Mouse (Mus musculus): ENCODE data around the gene Znfx1. TPM values are rescaled to one million over a fixed set of nuclear protein-coding genes. Genes with fewer than 3 reads are reported as not detected.

Znfx1 gene
- 4.9 and 6.5 TPM in 2 replicates for polyA plus RNA-seq (2014; fragmentation: Nextera tagmentation; extraction: Ambion mirVana)

- Histone ChIP-seq H3K36me3 (ENCODE audit: control insufficient read depth, insufficient read depth, low read length) (peaks cover 15% of the 10 kb centered on the region), H3K9ac (ENCODE audit: low read depth, low read length) (peak within 1 kb of the TSS; percentile 98), H3K27me3 (ENCODE audit: control insufficient read depth, insufficient read depth, low read length) (no peaks in the 10 kb centered on the region), H3K4me1 (replicated peaks; ENCODE audit: control insufficient read depth, insufficient read depth, low read length) (peaks cover 13% of the 10 kb centered on the region), H3K4me2 (replicated peaks; ENCODE audit: low read depth, low read length) (peak within 1 kb of the TSS; percentile 74), H3K4me3 (ENCODE audit: low read depth, low read length) (peak within 1 kb of the TSS; percentile 88), H3K9me3 (ENCODE audit: control insufficient read depth, low read length) (no peaks in the 10 kb centered on the region), H3K27ac (ENCODE audit: low read depth, low read length) (peak within 1 kb of the TSS; percentile 92)
- DNase-seq (ENCODE audit: low spot score), result peak; percentile 97
- ATAC-seq (ENCODE audit: low FRiP score), result peak; percentile 95
- under 1% methylated on average over 57 of the region's 57 CpGs for WGBS
Observed at GRCm38 (mm10) chr2:167062965-167063880, at the start of gene Znfx1. Gene Znfx1 (minus strand): TSS chr2:167063015.

DNA sequence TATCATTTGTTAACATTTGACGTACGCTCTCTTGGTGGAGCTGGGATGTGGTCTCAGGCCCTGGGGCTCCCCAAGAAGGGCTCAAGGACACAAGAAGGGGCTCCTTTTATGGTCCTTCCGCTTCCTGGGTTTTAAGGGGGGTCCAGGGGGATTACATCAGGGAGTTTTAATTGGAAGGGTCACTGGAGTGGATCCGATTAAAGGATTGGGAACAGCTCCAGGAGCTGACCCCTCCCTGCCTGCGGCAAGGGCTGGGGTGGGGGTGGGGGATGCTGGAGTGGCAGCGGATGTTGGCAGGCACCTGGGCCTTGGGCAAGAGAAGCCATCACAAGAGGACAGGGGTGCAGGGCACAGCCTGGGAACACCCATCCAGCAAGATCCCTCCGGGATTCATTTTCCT is 49.4 kb upstream of the Znfx1 start:
- no peaks in the 10 kb centered on the region for H3K27me3 ChIP-seq (ENCODE audit: control insufficient read depth, insufficient read depth, low read length)
- no peak overlapping the region for H3K4me3 ChIP-seq (ENCODE audit: low read depth, low read length)
- H3K4me2 ChIP-seq (replicated peaks; ENCODE audit: low read depth, low read length), result no peak overlapping the region
- 64% methylated on average over 7 of the region's 7 CpGs for WGBS
- no peak overlapping the region for H3K9ac ChIP-seq (ENCODE audit: low read depth, low read length)
- H3K27ac ChIP-seq (ENCODE audit: low read depth, low read length), result no peak overlapping the region
- no peaks in the 10 kb centered on the region for H3K9me3 ChIP-seq (ENCODE audit: control insufficient read depth, low read length)
- DNase-seq (ENCODE audit: low spot score), result no peak
- no peaks in the 10 kb centered on the region for H3K36me3 ChIP-seq (ENCODE audit: control insufficient read depth, insufficient read depth, low read length)
- ATAC-seq (ENCODE audit: low FRiP score), result no peak
- no peaks in the 10 kb centered on the region for H3K4me1 ChIP-seq (replicated peaks; ENCODE audit: control insufficient read depth, insufficient read depth, low read length)

GRCm38 (mm10) chr2:167109506-167109905 is 46.7 kb upstream of the Znfx1 start:
- 86% methylated on average over 8 of the region's 8 CpGs for WGBS
- H3K9ac ChIP-seq (ENCODE audit: low read depth, low read length), result no peak overlapping the region
- H3K4me1 ChIP-seq (replicated peaks; ENCODE audit: control insufficient read depth, insufficient read depth, low read length), result no peaks in the 10 kb centered on the region
- H3K27ac ChIP-seq (ENCODE audit: low read depth, low read length), result no peak overlapping the region
- no peak overlapping the region for H3K4me2 ChIP-seq (replicated peaks; ENCODE audit: low read depth, low read length)
- H3K4me3 ChIP-seq (ENCODE audit: low read depth, low read length), result no peak overlapping the region
- no peak for DNase-seq (ENCODE audit: low spot score)
- no peaks in the 10 kb centered on the region; the same call in 1 of the 2 replicates for H3K9me3 ChIP-seq (ENCODE audit: control insufficient read depth, low read length)
- ATAC-seq (ENCODE audit: low FRiP score), result no peak
- H3K27me3 ChIP-seq (ENCODE audit: control insufficient read depth, insufficient read depth, low read length), result no peaks in the 10 kb centered on the region
- no peaks in the 10 kb centered on the region for H3K36me3 ChIP-seq (ENCODE audit: control insufficient read depth, insufficient read depth, low read length)

GRCm38 (mm10) chr2:167103546-167103945 is 40.7 kb upstream of the Znfx1 start:
- 89% methylated on average over 7 of the region's 7 CpGs for WGBS

GRCm38 (mm10) chr2:167101743-167102441 is 39.1 kb upstream of the Znfx1 start:
- H3K4me2 ChIP-seq (replicated peaks; ENCODE audit: low read depth, low read length), result no peak overlapping the region
- H3K27me3 ChIP-seq (ENCODE audit: control insufficient read depth, insufficient read depth, low read length), result no peaks in the 10 kb centered on the region
- H3K4me3 ChIP-seq (ENCODE audit: low read depth, low read length), result no peak overlapping the region
- no peaks in the 10 kb centered on the region for H3K4me1 ChIP-seq (replicated peaks; ENCODE audit: control insufficient read depth, insufficient read depth, low read length)
- no peak overlapping the region for H3K27ac ChIP-seq (ENCODE audit: low read depth, low read length)
- WGBS, result 74% methylated on average over 17 of the region's 17 CpGs
- H3K9ac ChIP-seq (ENCODE audit: low read depth, low read length), result no peak overlapping the region
- no peak for DNase-seq (ENCODE audit: low spot score)
- no peaks in the 10 kb centered on the region for H3K9me3 ChIP-seq (ENCODE audit: control insufficient read depth, low read length)
- ATAC-seq (ENCODE audit: low FRiP score), result no peak
- no peaks in the 10 kb centered on the region for H3K36me3 ChIP-seq (ENCODE audit: control insufficient read depth, insufficient read depth, low read length)

More at GRCm38 (mm10) chr2:167103546-167103945, 40.7 kb upstream of the Znfx1 start:
- Histone ChIP-seq H3K36me3 (ENCODE audit: control insufficient read depth, insufficient read depth, low read length) (no peaks in the 10 kb centered on the region), H3K9me3 (ENCODE audit: control insufficient read depth, low read length) (no peaks in the 10 kb centered on the region; the same call in 1 of the 2 replicates), H3K27ac (ENCODE audit: low read depth, low read length) (no peak overlapping the region), H3K4me2 (replicated peaks; ENCODE audit: low read depth, low read length) (no peak overlapping the region), H3K4me1 (replicated peaks; ENCODE audit: control insufficient read depth, insufficient read depth, low read length) (no peaks in the 10 kb centered on the region), H3K4me3 (ENCODE audit: low read depth, low read length) (no peak overlapping the region), H3K27me3 (ENCODE audit: control insufficient read depth, insufficient read depth, low read length) (no peaks in the 10 kb centered on the region), H3K9ac (ENCODE audit: low read depth, low read length) (no peak overlapping the region)
- DNase-seq (ENCODE audit: low spot score) (no peak), ATAC-seq (ENCODE audit: low FRiP score) (no peak)

DNA sequence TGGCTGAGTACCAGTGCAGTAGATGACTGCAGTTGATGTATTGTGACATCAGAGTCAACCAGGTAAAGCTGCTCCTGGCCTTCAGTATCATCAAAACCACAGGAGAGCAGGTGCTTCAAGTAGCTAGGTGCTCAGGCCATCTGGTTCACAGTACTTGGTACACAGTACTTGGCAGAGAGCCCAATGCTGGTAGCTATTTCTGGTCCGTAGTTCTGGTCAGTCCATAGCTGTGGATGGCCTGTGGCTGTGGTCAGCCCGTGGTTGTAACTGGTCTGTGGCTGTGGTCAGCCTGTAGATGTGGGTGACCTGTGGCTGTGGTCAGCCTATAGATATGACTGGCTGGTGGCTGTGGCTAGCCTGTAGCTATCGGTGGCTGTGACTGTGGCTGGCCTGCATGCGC is 31.9 kb upstream of the Znfx1 start:
- no peak for ATAC-seq (ENCODE audit: low FRiP score)
- no peaks in the 10 kb centered on the region for H3K36me3 ChIP-seq (ENCODE audit: control insufficient read depth, insufficient read depth, low read length)

DNA sequence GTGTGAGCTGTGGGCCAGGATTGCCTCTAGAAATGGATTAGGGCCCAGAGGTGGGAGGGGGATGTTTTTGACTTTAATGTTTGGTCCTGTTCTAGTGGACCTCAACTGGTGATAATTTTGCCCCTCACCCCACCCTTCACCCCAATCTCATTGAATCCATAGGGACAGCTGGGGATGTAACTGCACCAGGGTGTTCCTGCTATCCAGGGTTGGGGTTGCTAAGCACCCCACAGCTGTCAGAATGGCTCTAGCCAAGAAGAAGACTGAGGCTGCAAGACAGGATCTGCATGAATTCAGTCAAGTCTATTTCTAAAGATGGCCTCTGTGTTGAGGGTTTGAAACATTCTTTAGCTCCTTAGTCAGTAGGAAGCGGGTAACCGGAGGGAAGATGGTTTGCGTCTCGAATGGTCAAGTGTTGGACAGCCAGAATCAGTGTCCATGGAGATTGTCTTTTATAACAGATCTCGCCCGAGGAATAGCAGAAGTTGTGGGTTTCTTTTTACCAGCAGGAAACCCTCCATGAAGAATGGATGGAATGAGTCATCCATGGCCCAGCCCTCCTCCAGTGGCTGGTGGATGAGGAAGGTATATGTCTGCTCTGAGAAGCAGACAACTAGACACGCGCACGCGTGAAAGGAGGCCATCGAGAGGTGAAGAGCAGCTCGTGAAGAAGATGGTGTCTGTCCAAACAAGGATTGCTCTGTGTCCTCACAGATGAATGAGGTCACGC is 30.5 kb upstream of the Znfx1 start:
- H3K27me3 ChIP-seq (ENCODE audit: control insufficient read depth, insufficient read depth, low read length), result no peaks in the 10 kb centered on the region
- no peaks in the 10 kb centered on the region for H3K9me3 ChIP-seq (ENCODE audit: control insufficient read depth, low read length)
- H3K4me1 ChIP-seq (replicated peaks; ENCODE audit: control insufficient read depth, insufficient read depth, low read length), result no peaks in the 10 kb centered on the region
- no peak overlapping the region for H3K4me2 ChIP-seq (replicated peaks; ENCODE audit: low read depth, low read length)
- H3K4me3 ChIP-seq (ENCODE audit: low read depth, low read length), result no peak overlapping the region
- ATAC-seq (ENCODE audit: low FRiP score) (no peak), DNase-seq (ENCODE audit: low spot score) (no peak)
- WGBS, result 91% methylated on average over 13 of the region's 13 CpGs
- no peak overlapping the region for H3K27ac ChIP-seq (ENCODE audit: low read depth, low read length)
- H3K9ac ChIP-seq (ENCODE audit: low read depth, low read length), result no peak overlapping the region
- H3K36me3 ChIP-seq (ENCODE audit: control insufficient read depth, insufficient read depth, low read length), result no peaks in the 10 kb centered on the region

More for the DNA sequence above, 31.9 kb upstream of the Znfx1 start:
- H3K4me3 ChIP-seq (ENCODE audit: low read depth, low read length), result no peak overlapping the region
- WGBS, result 89% methylated on average over 4 of the region's 4 CpGs
- no peak overlapping the region for H3K9ac ChIP-seq (ENCODE audit: low read depth, low read length)
- no peaks in the 10 kb centered on the region for H3K9me3 ChIP-seq (ENCODE audit: control insufficient read depth, low read length)
- H3K4me1 ChIP-seq (replicated peaks; ENCODE audit: control insufficient read depth, insufficient read depth, low read length), result no peaks in the 10 kb centered on the region
- H3K27ac ChIP-seq (ENCODE audit: low read depth, low read length), result no peak overlapping the region
- no peak overlapping the region for H3K4me2 ChIP-seq (replicated peaks; ENCODE audit: low read depth, low read length)
- no peaks in the 10 kb centered on the region for H3K27me3 ChIP-seq (ENCODE audit: control insufficient read depth, insufficient read depth, low read length)
- DNase-seq (ENCODE audit: low spot score), result no peak

- WGBS, result 76% methylated on average over 1 of the region's 1 CpGs
Observed at GRCm38 (mm10) chr2:167090271-167090670, 27.5 kb upstream of the Znfx1 start.

More at GRCm38 (mm10) chr2:167090271-167090670, 27.5 kb upstream of the Znfx1 start:
- Histone ChIP-seq H3K4me1 (replicated peaks; ENCODE audit: control insufficient read depth, insufficient read depth, low read length) (0 out of 2 replicates have a peak, but pooled peaks cover 4% of the 10 kb centered on the region), H3K9ac (ENCODE audit: low read depth, low read length) (no peak overlapping the region), H3K27me3 (ENCODE audit: control insufficient read depth, insufficient read depth, low read length) (no peaks in the 10 kb centered on the region), H3K4me3 (ENCODE audit: low read depth, low read length) (no peak overlapping the region), H3K27ac (ENCODE audit: low read depth, low read length) (no peak overlapping the region), H3K9me3 (ENCODE audit: control insufficient read depth, low read length) (no peaks in the 10 kb centered on the region), H3K4me2 (replicated peaks; ENCODE audit: low read depth, low read length) (no peak overlapping the region), H3K36me3 (ENCODE audit: control insufficient read depth, insufficient read depth, low read length) (no peaks in the 10 kb centered on the region)
- no peak for ATAC-seq (ENCODE audit: low FRiP score)
- DNase-seq (ENCODE audit: low spot score), result no peak
